Mouse (Mus musculus) urinary bladder, adult 18-20 months (tissue): ENCODE data around the gene Mprip.
"Not testable (repeated sequence)": the region's sequence is repeated elsewhere in the genome, so short reads cannot be mapped to it uniquely, and the experiment has no call there.

Experiments used
- DNase-seq, 2 experiments: peaks; one replicate each; pipeline ENCODE4 v3.0.0; 2022; ENCODE audit warnings: low spot score in 2 of 2, mixed read lengths in 2 of 2

The Mprip gene

GRCm38 (mm10) chr11:59661005-59661404, at the start of gene Mprip:
TSS of gene Mprip (plus strand) at chr11:59661305.
- DNase-seq, result no peak

DNA sequence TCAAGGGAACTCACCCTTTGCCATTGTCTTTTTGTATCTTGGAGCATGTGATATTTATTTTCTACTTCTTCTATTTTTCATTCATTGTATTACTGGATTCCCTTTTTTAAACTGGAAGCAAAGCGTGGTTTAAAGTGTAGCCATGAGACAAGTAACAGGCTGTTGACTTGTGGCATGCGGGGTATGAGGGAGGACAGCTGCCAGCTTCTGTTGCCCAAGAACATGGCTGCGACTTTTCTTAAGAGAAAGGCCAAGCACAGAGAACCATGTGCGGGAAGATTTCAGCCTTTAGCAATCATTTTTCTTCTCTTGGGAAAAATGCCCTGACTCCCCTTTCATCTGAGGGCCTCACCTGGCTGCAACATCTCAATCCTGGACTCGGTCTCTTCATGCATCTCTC, 49.5 kb upstream of the Mprip start:
- no peak for DNase-seq

DNA sequence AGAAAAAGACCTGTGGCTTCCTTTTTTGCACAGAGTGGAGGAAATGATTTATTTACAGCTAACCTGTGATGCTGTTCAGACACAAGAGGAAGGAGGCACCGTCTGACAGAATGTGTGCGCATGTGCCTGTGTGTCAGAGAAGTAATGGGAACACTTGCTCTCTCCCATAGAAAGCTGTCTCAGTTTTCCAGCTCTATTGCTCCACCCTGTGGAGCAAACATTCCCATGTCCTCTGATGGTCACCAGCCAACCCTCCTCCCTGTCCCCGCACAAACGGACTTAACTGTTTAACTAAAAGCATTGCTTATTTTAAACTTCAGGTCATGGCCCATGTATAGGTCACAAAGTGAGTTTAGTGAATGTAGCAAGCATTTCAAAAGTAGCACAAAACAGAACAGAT, 47.0 kb upstream of the Mprip start:
- DNase-seq, result no peak

DNA sequence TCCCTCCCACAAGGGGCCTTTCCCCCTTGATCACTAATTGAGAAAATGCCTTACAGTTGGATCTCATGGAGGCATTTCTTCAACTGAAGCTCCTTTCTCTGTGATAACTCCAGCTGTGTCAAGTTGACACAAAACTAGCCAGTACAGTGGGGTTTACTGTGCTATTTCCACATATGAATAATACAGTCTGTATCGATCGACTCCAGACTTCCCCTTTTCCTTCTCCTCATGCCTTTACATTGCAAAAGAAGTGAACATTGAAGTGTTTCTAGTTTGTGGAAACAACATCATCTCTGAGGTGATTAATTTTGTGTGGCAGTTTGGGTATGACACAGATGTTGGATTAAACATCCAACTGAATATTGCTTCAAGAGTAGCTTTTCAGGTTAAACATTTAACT, 44.1 kb upstream of the Mprip start:
- not testable (repeated sequence) for DNase-seq

GRCm38 (mm10) chr11:59622214-59622613, 38.9 kb upstream of the Mprip start:
- DNase-seq, result no peak

GRCm38 (mm10) chr11:59624017-59624630, 37.0 kb upstream of the Mprip start:
- peak; percentile 24 to 40 for DNase-seq

GRCm38 (mm10) chr11:59626192-59626591, 34.9 kb upstream of the Mprip start:
- no peak for DNase-seq

GRCm38 (mm10) chr11:59628177-59628576, 32.9 kb upstream of the Mprip start:
- no peak for DNase-seq

- DNase-seq, result no peak
Measured at GRCm38 (mm10) chr11:59629871-59630270, 31.2 kb upstream of the Mprip start.

GRCm38 (mm10) chr11:59631980-59632379, 29.1 kb upstream of the Mprip start:
- DNase-seq, result no peak

GRCm38 (mm10) chr11:59633037-59633436, 28.1 kb upstream of the Mprip start:
- DNase-seq, result no peak

DNA sequence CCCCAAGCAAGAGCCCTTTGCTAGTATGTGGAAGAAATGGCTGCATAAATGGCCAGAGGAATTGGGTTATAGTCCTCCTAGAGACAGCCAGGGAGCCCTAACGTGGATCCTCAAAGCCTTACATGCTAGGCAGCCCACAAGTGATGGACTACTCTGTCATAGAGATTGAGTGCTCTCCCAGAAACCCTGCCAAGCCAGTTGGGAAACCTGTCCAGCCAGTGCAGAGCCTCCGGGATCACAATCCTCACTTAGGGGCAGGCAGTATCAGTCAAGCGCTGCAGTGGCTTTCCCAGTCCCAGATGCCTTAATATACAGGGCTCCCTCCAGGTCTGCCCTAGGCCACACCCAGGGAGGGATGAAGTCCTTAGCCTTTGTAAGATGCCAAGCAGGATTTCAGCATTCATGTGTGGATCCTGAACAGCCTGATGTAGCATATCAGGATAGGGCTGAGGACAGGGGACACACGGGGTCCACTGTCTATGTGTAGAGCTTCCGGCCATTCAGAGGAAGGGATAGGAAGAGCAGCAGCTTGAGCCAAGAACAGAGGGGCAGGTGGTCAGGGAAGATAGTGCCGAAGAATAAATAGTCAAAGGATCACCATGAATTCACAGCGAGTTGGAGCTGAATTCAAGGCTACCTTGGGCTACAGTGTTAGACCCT, 27.0 kb upstream of the Mprip start:
- peak in 1 of 2 experiments; percentile 26 for DNase-seq

DNA sequence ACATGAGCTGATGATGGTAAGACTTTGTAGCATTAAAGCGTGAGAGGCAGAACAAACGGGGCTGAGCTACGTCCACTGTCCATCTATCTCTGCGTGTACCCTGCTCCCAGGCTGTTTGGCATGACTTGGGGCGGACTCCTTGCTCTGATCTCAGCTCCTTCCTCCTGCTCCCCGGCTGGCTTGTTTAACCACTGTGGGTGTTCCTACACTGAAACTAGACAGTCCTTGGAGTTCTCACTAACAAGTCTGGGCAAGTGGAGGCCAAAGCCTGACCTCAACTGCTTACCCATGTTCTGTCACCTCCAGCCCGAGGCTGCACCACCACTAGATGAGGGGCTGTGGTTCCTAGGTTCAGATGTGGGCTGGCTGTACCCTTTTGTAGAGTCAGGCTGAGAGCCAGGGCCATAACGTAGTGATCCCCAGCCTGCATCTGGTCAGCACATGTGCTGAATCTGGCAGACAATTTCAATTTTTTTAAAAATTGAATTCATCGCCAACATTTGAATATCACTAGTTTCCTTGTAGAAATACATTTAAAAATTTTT, 25.8 kb upstream of the Mprip start:
- peak; percentile 45 to 55 for DNase-seq

DNA sequence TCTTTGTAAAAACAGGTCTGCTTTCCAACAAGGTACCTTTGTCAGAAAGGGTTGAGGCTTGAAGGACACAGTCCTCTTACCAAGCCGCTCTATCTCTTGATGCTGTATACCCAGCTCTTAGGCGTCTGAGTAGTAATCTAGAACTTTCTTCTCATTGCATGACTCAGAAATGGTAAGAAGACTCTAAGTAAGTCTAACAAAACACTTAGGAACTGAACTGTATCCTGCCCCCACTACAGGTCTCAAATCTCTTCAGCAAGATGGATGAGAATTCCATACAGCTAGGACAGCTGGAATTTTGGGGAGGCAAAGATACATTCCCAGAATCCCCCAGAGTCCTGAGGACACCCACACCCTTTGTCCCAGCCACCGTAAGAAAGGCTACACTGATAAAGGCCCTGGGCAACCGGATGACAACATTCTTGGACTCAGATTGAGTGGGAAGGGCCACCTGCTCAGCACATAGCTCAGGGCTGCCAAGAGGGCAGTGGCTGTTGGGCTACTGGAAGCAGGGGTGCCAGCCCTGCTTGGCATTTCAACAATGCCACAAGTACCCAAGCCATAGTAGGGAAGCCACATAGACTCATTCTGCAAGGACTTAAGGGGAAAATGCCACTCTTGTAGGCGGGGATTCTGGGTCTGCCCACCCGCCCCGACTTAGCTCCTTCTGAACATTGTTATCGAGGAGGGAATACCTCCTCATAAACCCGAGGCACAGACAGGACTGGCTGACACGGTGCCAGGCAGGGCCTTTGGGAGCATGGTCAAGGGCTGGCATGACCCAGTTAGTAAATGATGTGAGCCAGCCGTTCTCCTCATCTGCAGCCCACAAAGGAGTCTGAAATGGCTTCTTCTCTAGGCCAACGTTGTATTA, 25.0 kb upstream of the Mprip start:
- no peak for DNase-seq

- DNase-seq, result peak in 1 of 2 experiments; percentile 26
Measured at GRCm38 (mm10) chr11:59636695-59637414, 24.2 kb upstream of the Mprip start.

GRCm38 (mm10) chr11:59639957-59640643, 21.0 kb upstream of the Mprip start:
- no peak for DNase-seq

DNA sequence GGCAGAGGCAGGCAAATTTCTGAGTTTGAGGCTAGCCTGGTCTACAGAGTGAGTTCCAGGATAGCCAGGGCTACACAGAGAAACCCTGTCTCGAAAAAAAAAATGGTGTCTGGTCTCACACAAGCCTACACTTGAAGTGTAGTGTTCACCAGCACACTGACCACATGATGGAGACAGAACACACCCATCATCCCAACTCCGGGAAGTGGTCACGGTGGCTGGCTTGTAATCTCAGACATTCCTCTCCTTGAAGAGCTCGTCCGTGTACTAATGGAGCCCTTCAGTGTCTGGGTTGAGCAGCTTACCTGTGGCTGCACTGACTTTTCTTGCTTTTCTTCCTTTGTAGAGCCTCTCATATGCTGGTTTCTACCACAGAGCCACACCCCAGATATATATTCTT, 19.9 kb upstream of the Mprip start:
- no peak for DNase-seq

DNA sequence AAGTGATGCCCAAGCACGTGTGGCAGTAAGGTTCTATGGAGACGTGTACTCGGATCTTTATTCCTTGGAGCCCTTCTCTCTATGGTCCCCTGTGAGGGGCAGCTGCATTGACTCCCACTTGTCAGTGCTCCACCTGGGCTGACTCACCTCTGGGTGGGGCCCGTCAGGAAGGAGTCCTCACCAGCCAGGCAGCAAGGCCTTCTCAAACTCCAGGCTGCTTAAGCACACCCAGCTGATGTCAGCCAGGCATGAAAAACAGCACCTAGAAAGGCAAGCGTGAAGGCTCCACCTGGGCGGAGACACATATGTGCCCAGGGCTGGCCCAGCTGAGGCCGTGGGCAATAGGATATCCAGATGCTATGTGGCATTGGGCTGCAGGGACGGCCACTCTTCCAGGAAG, 18.7 kb upstream of the Mprip start:
- DNase-seq, result no peak

GRCm38 (mm10) chr11:59645036-59645435, 16.1 kb upstream of the Mprip start:
- no peak for DNase-seq

- DNase-seq, result no peak
Measured at GRCm38 (mm10) chr11:59649058-59649457, 12.0 kb upstream of the Mprip start.

DNA sequence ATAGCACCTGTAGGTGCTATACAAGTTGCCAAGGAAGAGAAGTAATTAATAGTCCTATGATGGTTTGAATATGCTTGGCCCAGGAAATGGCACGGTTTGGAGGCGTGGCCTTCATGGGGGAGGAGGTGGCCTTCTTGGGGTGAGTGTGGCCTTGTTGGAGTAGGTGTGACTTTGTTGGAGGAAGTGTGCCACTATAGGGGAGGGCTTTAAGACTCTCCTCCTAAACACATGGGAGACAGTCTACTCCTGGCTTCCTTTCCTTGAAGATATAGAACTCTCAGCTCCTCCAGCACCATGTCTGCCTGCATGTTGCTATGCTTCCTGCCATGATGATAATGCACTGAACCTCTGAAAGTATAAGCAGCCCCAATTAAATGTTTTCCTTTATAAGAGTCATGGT, 8.1 kb upstream of the Mprip start:
- DNase-seq, result no peak
